Mouse (Mus musculus) cerebellum, postnatal 25 days (tissue): ENCODE measurements around the gene Vmn2r53.
"Not testable (repeated sequence)": the region's sequence is repeated elsewhere in the genome, so short reads cannot be mapped to it uniquely, and the experiment has no call there.

ENCODE experiments used
- DNase-seq, 2 experiments: peaks; one replicate each; pipeline ENCODE4 v3.0.0; 2021; ENCODE audit warnings: mixed read lengths in 2 of 2

Gene Vmn2r53

DNA sequence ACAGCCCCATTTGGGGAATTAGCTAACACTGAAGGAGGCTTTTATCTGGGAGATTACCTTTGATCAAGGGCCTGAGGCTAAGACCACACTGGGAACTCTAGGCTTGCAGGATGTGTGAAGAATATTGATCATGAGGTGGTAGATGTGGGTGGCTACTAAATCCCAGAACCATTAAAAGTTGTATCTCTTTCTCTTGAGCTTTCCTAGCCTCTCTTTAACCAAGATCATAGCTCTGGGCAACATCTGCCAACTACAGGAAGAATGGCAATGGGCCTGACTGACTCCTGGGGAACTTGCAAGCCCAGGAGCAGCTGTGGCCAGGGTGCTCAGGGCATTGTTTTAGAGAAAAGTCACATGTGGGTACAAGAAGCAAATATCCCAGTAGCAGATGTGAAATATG is at the start of gene Vmn2r53:
Gene Vmn2r53, minus strand, starts transcription at position 101 of the 400 bp plus-strand sequence.
- no peak for DNase-seq

GRCm38 (mm10) chr7:12640219-12640618 is 31.6 kb upstream of the Vmn2r53 start, which contains the start of gene Vmn2r54:
TSS of gene Vmn2r54 (minus strand) at chr7:12640319.
- not testable (repeated sequence) for DNase-seq
